Mouse (Mus musculus) kidney, embryonic 15.5 days (tissue): ENCODE results near the gene Snrpb2. TPM values are rescaled to one million over a fixed set of nuclear protein-coding genes. Genes with fewer than 3 reads are reported as not detected.

Experiments used
- ATAC-seq: fragments of 200-750 bp; cut with Nextera tagmentation; replicated peaks from 2 replicates; pipeline ENCODE4 v1.8.0; 2017; ENCODE audit warnings: moderate TSS enrichment; ENCODE audit not compliant: low FRiP score
- H3K27ac ChIP-seq: fragments of 300-500 bp; sonication (generic); 2 replicates; pipeline ENCODE4 v1.5.1; 2015; ENCODE audit warnings: mild to moderate bottlenecking, inconsistent platforms
- H3K27me3 ChIP-seq: fragments of 300-500 bp; sonication (generic); 2 replicates; pipeline ENCODE4 v1.6.1; 2015; ENCODE audit warnings: inconsistent platforms
- H3K36me3 ChIP-seq: fragments of 300-500 bp; sonication (generic); 2 replicates; pipeline ENCODE4 v1.6.1; 2015; ENCODE audit warnings: inconsistent platforms
- H3K4me1 ChIP-seq: fragments of 300-500 bp; sonication (generic); 2 replicates; pipeline ENCODE4 v1.6.1; 2015; ENCODE audit warnings: inconsistent platforms
- H3K4me2 ChIP-seq: fragments of 300-500 bp; sonication (generic); 2 replicates; pipeline ENCODE4 v1.6.1; 2015; ENCODE audit warnings: moderate library complexity, mild to moderate bottlenecking, inconsistent platforms
- H3K4me3 ChIP-seq: fragments of 300-500 bp; sonication (generic); replicated peaks from 2 replicates; pipeline ENCODE4 v1.5.1; 2015; ENCODE audit warnings: mild to moderate bottlenecking, inconsistent platforms
- H3K9ac ChIP-seq: fragments of 300-500 bp; sonication (generic); 2 replicates; pipeline ENCODE4 v1.6.1; 2015; ENCODE audit warnings: mild to moderate bottlenecking, inconsistent platforms
- H3K9me3 ChIP-seq: fragments of 300-500 bp; sonication (generic); replicated peaks from 2 replicates; pipeline ENCODE4 v1.6.1; 2016; ENCODE audit warnings: inconsistent platforms
- WGBS: fragments of 180-500 bp; shearing (Covaris S2); methylation state at CpG from one replicate; pipeline ENCODE4 v1.1.7; 2015; ENCODE audit warnings: mixed read lengths; 5-methylcytosine and 5-hydroxymethylcytosine counted together
- polyA plus RNA-seq: library from polyadenylated mRNA; unstranded; fragments of >200 nt; fragmentation: Nextera tagmentation; extraction: Ambion mirVana; gene quantifications from 2 replicates; pipeline ENCODE4 v1.2.1, GENCODE M21; 2015

Snrpb2 gene
- polyA plus RNA-seq, 1 experiment from 2014 or later, result 78.3 TPM

DNA sequence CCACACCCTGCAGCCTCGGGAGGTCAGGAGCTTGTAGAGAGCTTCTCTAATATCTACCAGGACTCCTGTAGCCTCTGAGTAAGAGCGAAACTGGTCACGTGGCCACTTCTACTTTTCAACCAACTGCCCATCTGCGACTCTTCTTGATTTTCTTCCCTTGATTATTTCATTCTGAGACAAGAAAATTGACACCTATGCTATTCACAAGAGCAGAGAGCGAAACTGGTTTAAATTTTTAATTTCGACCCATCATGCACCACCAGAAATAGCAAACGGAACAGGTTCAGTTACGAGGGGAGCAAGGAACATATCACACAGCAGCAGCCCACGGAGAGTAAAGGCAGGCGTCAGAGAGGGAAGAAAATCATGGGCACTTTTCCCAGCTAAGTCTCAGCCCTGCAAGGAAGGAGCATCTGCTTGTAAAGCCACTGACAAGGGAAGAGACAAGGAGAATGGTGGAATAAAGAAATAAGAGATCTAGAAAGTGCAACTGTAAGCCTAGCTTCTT lies 27.7 kb upstream of the Snrpb2 start:
- no peaks in the 10 kb centered on the region for H3K36me3 ChIP-seq
- 42% methylated on average over 10 of the region's 10 CpGs for WGBS
- H3K4me1 ChIP-seq, result peaks cover 11% of the 10 kb centered on the region
- H3K4me2 ChIP-seq, result peak overlapping the region; percentile 53
- no peaks in the 10 kb centered on the region for H3K9me3 ChIP-seq
- H3K27ac ChIP-seq, result peak overlapping the region; percentile 30
- no peaks in the 10 kb centered on the region for H3K27me3 ChIP-seq
- no peak overlapping the region for H3K9ac ChIP-seq
- ATAC-seq, result peak; percentile 79
- H3K4me3 ChIP-seq, result peak overlapping the region; percentile 29

DNA sequence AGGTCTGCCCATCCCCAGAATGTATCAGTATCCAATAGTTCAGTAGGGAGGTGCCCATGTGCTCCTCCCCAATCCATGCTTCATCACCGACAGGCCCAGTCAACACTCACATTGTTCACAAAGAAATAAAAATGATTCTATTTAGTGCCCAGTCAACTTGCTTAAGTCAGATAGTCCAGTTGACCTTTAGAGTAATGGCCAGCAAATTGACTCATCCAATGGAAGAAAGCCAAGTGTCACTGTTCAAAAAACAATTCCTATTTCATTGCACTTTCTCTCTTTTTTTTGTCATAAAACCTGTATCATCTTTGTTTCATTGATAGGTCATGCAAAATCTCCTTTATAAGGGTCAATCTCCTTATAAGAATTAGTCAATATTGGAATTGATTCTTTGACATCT lies 21.2 kb upstream of the Snrpb2 start:
- WGBS, result 94% methylated on average over 1 of the region's 1 CpGs
- no peaks in the 10 kb centered on the region for H3K27me3 ChIP-seq
- H3K9ac ChIP-seq, result no peak overlapping the region
- no peak overlapping the region for H3K4me2 ChIP-seq
- no peaks in the 10 kb centered on the region for H3K4me1 ChIP-seq
- H3K36me3 ChIP-seq, result no peaks in the 10 kb centered on the region
- ATAC-seq, result no peak
- no peak overlapping the region for H3K4me3 ChIP-seq
- H3K27ac ChIP-seq, result no peak overlapping the region
- no peaks in the 10 kb centered on the region for H3K9me3 ChIP-seq

DNA sequence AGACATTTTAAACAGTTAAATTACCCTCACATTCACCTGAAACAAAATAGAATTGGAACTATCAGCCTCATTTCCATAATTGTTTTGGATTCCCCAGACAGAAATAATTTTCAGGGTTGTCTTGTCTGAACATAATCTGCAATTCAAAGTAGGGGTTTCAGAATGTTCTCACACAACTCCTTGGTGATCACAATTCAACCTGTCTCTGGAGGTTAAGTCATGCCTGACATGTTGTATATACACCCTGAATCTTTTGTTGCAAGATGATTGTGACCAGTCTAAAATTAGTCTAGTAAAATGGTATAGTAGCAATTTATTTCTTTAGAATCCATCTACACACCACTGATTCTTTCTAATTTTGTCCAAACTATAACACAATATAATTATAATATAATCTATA lies 7.6 kb upstream of the Snrpb2 start:
- Histone ChIP-seq H3K4me3 (no peak overlapping the region), H3K27ac (no peak overlapping the region), H3K9ac (no peak overlapping the region), H3K4me2 (no peak overlapping the region), H3K4me1 (no peaks in the 10 kb centered on the region), H3K27me3 (peaks cover 7% of the 10 kb centered on the region; the same call in 1 of the 2 replicates), H3K36me3 (no peaks in the 10 kb centered on the region), H3K9me3 (no peaks in the 10 kb centered on the region)
- no peak for ATAC-seq

DNA sequence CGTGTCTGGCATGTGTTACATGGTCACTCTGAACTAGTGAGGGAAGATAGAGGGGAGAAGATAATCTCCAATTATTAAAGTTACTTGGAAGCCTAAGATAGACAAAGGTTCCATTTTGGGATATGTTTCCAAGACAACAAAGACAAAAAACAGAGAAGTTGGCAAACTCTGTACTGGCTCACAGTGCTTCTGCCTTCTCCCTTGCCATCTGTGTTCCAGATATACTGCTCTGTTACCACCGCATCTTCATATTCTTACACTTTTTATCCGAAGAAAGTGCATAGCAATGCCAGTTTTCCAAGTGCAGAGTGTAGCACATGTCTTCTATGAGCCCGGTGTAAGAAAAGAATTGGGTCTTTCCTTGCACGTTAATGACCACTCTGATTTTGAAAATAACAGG lies 6.1 kb upstream of the Snrpb2 start:
- Histone ChIP-seq H3K36me3 (no peaks in the 10 kb centered on the region), H3K9me3 (no peaks in the 10 kb centered on the region), H3K4me1 (no peaks in the 10 kb centered on the region), H3K4me2 (no peak overlapping the region), H3K27me3 (peaks cover 7% of the 10 kb centered on the region; the same call in 1 of the 2 replicates), H3K4me3 (no peak overlapping the region), H3K27ac (no peak overlapping the region), H3K9ac (no peak overlapping the region)
- no peak for ATAC-seq
- WGBS, result 82% methylated on average over 5 of the region's 5 CpGs

DNA sequence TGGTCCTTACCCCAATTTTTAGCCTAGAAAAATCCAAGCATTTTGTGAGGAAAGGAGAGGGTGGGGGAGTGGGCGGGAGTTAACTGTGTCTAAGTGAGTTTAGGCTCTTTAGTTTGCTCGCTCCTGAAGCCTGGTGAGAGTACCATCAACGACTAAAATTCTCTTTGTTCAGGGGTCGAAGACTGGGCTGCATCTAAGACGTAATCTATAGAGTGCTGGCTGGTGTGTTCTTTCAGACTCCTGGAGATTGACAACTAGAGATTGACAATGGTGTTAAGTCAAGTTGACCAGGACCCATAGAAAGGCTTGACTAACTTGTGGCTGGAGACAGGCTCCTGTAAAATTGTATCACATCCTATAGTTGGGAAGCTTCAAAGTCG lies 417 bp upstream of the Snrpb2 start:
- H3K4me1 ChIP-seq, result peaks cover 11% of the 10 kb centered on the region
- peak overlapping the region; percentile 84 for H3K4me3 ChIP-seq
- H3K36me3 ChIP-seq, result peaks cover 24% of the 10 kb centered on the region
- no peaks in the 10 kb centered on the region for H3K9me3 ChIP-seq
- H3K9ac ChIP-seq, result 0 out of 2 replicates have a peak overlapping the region, but pooled peaks have one; percentile 81
- ATAC-seq, result no peak
- 47% methylated on average over 6 of the region's 6 CpGs for WGBS
- no peak overlapping the region for H3K27ac ChIP-seq
- peaks cover under 1% of the 10 kb centered on the region; the same call in 1 of the 2 replicates for H3K27me3 ChIP-seq
- H3K4me2 ChIP-seq, result peak overlapping the region; percentile 71

DNA sequence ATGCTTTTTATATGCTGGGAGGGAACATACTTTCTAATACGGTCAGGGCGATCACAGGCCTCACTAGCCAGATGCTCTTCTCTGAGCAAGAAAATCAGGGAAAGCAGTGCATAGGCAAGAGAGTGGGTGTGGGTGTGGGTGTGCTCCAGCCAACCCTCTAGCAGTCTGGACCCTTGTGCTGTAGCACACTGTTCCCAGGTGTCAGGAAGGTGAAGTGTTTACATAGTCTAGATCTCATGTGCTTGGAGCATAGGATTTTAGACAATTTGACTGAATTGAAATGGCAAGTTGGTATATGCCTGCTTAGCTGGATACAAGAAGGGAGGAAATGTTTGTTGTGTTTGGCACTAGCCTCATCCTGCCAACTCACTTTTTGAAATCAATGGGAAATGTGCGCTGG lies 3.1 kb downstream of the Snrpb2 start:
- Histone ChIP-seq H3K9ac (no peak overlapping the region), H3K9me3 (no peaks in the 10 kb centered on the region), H3K27ac (no peak overlapping the region), H3K27me3 (no peaks in the 10 kb centered on the region), H3K4me1 (peaks cover 11% of the 10 kb centered on the region), H3K36me3 (peaks cover 53% of the 10 kb centered on the region), H3K4me2 (no peak overlapping the region), H3K4me3 (no peak overlapping the region)
- no peak for ATAC-seq
- 93% methylated on average over 3 of the region's 3 CpGs for WGBS

DNA sequence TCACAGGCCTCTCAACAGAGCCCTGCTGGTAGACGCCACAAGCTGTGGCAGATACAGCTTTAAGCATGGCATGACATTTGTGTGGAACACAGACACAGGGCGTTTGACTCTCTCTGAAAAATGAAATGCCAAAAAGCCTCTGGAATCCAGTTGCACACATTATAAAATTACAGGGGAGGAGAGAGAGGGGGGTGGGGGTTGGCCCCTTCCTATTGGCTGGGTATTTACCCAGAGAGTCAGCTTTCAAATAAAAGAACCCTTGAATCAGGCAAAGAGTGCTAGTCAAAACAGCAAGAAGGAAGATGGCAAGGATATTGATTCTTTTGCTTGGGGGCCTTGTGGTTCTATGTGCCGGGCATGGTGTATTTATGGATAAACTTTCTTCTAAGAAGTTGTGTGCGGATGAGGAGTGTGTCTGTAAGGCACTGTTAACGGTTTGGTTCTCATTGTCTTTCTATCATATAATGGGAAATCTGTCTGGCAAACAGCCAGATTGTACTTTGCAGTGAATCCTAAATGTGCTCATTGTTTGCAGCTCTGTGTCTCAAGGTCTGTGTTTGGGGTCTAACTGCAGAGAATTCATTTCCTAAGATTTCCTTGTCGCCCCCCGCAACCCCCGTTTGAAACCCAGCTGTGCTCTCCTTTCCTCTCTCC lies 15.5 kb downstream of the Snrpb2 start, which contains the start of gene Otor:
TSS of gene Otor (plus strand) at position 276 of the 654 bp plus-strand sequence.
- no peaks in the 10 kb centered on the region for H3K27me3 ChIP-seq
- H3K27ac ChIP-seq, result no peak within 1 kb of the TSS
- no peak for ATAC-seq
- H3K9ac ChIP-seq, result no peak within 1 kb of the TSS
- H3K9me3 ChIP-seq, result no peaks in the 10 kb centered on the region
- no peak within 1 kb of the TSS for H3K4me3 ChIP-seq
- H3K4me1 ChIP-seq, result no peaks in the 10 kb centered on the region
- H3K36me3 ChIP-seq, result no peaks in the 10 kb centered on the region
- 62% methylated on average over 8 of the region's 8 CpGs for WGBS
- no peak within 1 kb of the TSS for H3K4me2 ChIP-seq

DNA sequence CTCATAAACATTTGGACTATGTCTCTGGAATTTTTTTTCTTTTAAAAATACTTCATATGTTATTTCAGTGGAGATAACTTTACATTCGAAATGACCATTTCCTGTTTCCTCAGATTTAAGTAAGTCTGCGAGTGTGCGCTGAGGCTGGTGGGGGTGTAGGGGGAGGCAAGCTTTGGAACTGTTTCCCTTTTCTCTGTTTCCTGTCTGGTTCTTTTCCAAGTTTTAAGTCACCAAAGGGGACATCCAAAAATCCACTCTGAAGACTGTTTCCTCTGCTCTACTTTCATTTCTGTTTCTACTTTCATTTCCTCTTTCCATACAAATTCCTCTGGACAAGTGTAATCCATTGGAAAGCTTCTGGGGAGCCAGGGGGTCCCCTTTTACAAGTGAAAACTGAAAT lies 18.9 kb downstream of the Snrpb2 start:
- Histone ChIP-seq H3K9ac (no peak overlapping the region), H3K27ac (peak overlapping the region; percentile 66), H3K4me1 (no peaks in the 10 kb centered on the region), H3K36me3 (no peaks in the 10 kb centered on the region), H3K4me2 (no peak overlapping the region), H3K9me3 (no peaks in the 10 kb centered on the region), H3K27me3 (no peaks in the 10 kb centered on the region), H3K4me3 (no peak overlapping the region)
- 50% methylated on average over 3 of the region's 3 CpGs for WGBS
- ATAC-seq, result no peak; the same call in 1 of the 2 replicates

DNA sequence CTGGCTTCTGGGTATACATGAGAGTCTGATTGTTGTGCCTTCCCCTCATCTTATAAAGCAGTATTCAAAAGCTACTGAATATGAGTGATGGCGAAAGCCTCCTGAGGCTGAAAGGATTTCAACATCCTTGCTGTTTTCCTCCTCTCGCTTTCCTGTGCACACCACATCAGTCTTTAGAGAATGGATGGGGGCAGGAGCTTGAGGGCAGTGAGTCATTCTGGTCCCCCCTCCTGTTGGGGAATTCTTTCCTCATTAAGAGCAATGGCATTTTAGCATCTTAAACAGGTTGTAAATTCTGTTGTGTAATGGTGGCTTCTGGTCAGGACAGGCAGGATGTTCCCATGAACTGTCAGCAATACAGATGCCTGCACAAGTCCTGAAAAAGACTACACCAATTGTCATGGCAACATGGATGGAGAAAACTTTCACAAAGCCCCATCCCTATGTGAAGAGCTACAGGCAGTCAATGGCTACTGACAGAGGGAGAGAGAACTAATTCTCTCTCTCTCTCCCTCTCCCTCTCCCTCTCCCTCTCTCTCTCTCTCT lies 22.1 kb downstream of the Snrpb2 start:
- no peak overlapping the region for H3K4me2 ChIP-seq
- H3K27me3 ChIP-seq, result no peaks in the 10 kb centered on the region
- ATAC-seq, result no peak
- H3K9me3 ChIP-seq, result no peaks in the 10 kb centered on the region
- H3K4me1 ChIP-seq, result no peaks in the 10 kb centered on the region
- no peak overlapping the region for H3K9ac ChIP-seq
- H3K4me3 ChIP-seq, result no peak overlapping the region
- H3K27ac ChIP-seq, result no peak overlapping the region
- 62% methylated on average over 2 of the region's 2 CpGs for WGBS
- H3K36me3 ChIP-seq, result no peaks in the 10 kb centered on the region

DNA sequence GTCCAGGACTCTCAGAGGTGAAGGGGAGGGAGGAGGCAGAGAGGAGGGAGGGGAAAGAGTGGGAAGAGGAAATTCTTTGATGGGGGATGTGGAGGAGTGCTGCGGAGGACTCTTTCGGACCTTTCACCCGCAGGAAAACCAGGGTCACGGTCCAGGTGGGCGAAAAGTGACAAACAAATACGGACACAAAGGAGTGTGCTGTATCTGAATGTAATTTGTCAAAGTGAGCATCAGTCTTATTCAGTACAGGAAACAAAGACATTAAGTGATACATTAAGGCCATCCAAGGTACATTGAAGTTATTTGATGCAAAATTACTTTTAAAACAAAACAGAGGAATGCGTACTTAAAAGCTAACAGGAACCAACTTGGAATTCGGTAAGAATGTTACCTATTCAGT lies 27.0 kb downstream of the Snrpb2 start:
- H3K36me3 ChIP-seq, result no peaks in the 10 kb centered on the region
- H3K9me3 ChIP-seq, result no peaks in the 10 kb centered on the region
- 51% methylated on average over 8 of the region's 8 CpGs for WGBS
- H3K27ac ChIP-seq, result no peak overlapping the region
- no peak for ATAC-seq
- H3K4me2 ChIP-seq, result no peak overlapping the region
- 0 out of 2 replicates have a peak, but pooled peaks cover 4% of the 10 kb centered on the region for H3K27me3 ChIP-seq
- no peaks in the 10 kb centered on the region for H3K4me1 ChIP-seq
- H3K4me3 ChIP-seq, result no peak overlapping the region
- H3K9ac ChIP-seq, result no peak overlapping the region

DNA sequence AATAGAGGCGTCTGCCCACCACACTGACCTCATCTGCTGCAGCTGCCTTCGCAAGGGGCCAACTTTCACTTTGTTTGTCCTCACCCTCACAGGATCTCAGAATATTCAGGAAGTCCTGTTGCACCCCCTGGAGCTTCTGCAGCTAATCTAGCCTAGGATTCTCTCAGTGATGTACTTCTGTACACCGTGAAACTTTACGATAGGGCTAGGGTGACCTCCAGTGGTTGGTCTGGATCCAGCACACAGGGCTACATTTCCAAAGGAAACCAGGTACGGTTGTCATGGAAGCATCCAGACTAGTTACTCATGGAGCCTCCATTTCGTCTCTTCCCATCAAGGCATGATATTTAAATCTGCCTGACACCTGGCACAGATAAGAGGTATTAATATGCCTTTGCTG lies 30.9 kb downstream of the Snrpb2 start:
- Histone ChIP-seq H3K4me1 (no peaks in the 10 kb centered on the region), H3K36me3 (no peaks in the 10 kb centered on the region), H3K9me3 (no peaks in the 10 kb centered on the region), H3K27ac (no peak overlapping the region), H3K9ac (no peak overlapping the region), H3K4me2 (no peak overlapping the region), H3K4me3 (no peak overlapping the region), H3K27me3 (0 out of 2 replicates have a peak, but pooled peaks cover 4% of the 10 kb centered on the region)
- WGBS, result 18% methylated on average over 6 of the region's 6 CpGs
- ATAC-seq, result peak; percentile 92

DNA sequence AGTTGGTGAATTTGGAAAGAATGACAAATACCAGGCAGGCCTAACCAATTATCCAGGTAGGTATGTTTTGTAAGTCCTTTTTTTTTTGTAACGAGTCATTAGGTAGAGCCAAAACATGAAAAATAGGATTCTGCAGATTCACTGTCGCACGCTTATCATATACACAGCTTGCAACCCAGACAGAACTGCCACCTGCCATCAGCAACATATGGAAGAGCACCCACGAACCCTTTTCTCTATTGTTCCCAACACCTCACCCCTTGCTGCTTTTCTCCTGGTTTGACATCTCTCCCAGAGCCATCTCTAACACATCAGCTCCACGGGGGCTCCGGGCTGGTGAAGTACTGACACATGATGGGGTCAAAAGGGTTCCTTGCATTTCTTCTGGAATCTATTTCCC lies 31.9 kb downstream of the Snrpb2 start:
- Histone ChIP-seq H3K4me1 (no peaks in the 10 kb centered on the region), H3K4me2 (no peak overlapping the region), H3K9me3 (no peaks in the 10 kb centered on the region), H3K27ac (no peak overlapping the region), H3K4me3 (no peak overlapping the region), H3K36me3 (no peaks in the 10 kb centered on the region), H3K9ac (no peak overlapping the region), H3K27me3 (0 out of 2 replicates have a peak, but pooled peaks cover 4% of the 10 kb centered on the region)
- ATAC-seq, result no peak
- WGBS, result 62% methylated on average over 6 of the region's 6 CpGs
